Mouse (Mus musculus) cortical plate, adult 2 months (tissue): ENCODE measurements around the gene BC024978.

Experiments used
- CTCF ChIP-seq: fragments of 200-500 bp; IDR thresholded peaks from 2 replicates; pipeline ENCODE4 v1.5.1; 2011; ENCODE audit warnings: mild to moderate bottlenecking, control low read depth, low read length; ENCODE audit not compliant: insufficient read depth; ENCODE audit errors: extremely low read depth
- POLR2A ChIP-seq: fragments of 200-500 bp; IDR thresholded peaks from 2 replicates; pipeline ENCODE4 v1.6.1; 2011; ENCODE audit warnings: mild to moderate bottlenecking, low read length, control low read depth; ENCODE audit not compliant: insufficient read depth; ENCODE audit errors: extremely low read depth

- no peak for TF ChIP-seq CTCF
- no peak for TF ChIP-seq POLR2A
Observed at GRCm38 (mm10) chr7:27179217-27179918, 16.2 kb upstream of the BC024978 start.
